In the genomic region with DNA sequence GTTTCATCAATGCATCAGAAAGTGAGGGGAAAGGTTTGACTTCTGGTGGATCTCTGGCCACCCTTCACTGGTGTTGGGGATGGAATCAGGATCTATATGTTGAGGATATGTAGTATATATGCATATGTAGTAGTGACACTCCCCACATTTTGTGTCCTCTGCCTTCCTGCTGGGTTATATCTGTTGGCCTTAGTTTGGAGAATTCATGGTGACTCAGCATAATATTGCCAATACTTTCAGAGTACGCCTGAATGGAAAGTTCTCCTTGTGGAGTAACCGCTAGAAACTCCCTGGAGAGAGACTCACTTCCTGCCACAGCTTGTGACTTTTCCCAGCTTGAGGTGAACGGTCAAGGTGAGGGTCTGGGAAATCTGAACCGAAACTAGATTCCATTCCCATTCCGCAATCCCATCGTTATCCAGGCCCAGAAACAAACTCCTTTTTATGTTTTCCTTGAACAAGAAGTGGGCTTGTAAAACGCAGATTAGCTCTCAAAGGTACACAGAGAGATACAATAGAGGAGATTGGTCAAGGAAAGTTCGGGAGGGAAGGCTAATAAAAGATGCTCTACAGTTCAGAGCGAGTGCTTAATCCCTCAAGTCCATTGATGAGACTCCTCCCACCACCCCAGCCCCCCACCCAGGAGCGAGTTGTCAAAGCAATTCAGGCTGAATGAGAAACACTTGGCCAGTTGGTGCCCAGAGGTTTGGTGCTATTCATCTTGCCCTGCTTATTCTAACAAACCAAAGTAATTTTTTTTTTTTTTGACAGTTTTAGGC, we compare ENCODE assay signal across 20 mouse cellular contexts. TPM values are rescaled to one million over a fixed set of nuclear protein-coding genes. Genes with fewer than 3 reads are reported as not detected.
DNase-seq lines count a peak whose midpoint lies in the region; ATAC-seq and TF ChIP-seq lines count a peak whose summit lies in the region.
"Had no signal": no experiment of that assay in that cellular context is flagged by ENCODE, and none has a peak within 500 bp of the region (broad histone marks: within the 10 kb centered on the region; RNA-seq: fewer than 3 reads in every experiment).

No protein-coding gene starts in this region.

- WGBS in midbrain, embryonic 10.5 days: 30% methylated on average over 10 of the region's 10 CpGs
- WGBS in midbrain, postnatal 0 days: 21% methylated on average over 10 of the region's 10 CpGs
- 15% methylated on average over 10 of the region's 10 CpGs for WGBS in forebrain, embryonic 11.5 days
- 18% methylated on average over 10 of the region's 10 CpGs for WGBS in midbrain, embryonic 15.5 days

- H3K9me3 ChIP-seq in midbrain, embryonic 10.5 days (replicated peaks): no peaks in the 10 kb centered on the region
- no peaks in the 10 kb centered on the region for H3K9me3 ChIP-seq in midbrain, postnatal 0 days (ENCODE audit: low read length)
- no peaks in the 10 kb centered on the region for H3K9me3 ChIP-seq in forebrain, embryonic 11.5 days (ENCODE audit: control insufficient read depth, low read length)
- H3K9me3 ChIP-seq in midbrain, embryonic 15.5 days: no peaks in the 10 kb centered on the region

- H3K36me3 ChIP-seq in midbrain, embryonic 10.5 days: no peaks in the 10 kb centered on the region
- H3K36me3 ChIP-seq in midbrain, postnatal 0 days (ENCODE audit: insufficient read depth, low read length): no peaks in the 10 kb centered on the region
- no peaks in the 10 kb centered on the region for H3K36me3 ChIP-seq in forebrain, embryonic 11.5 days (ENCODE audit: control insufficient read depth, insufficient read depth, low read length)
- no peaks in the 10 kb centered on the region for H3K36me3 ChIP-seq in midbrain, embryonic 15.5 days (replicated peaks)
- H3K36me3 ChIP-seq: heart, embryonic 13.5 days had no signal

- no peak for TF ChIP-seq CTCF in midbrain, postnatal 0 days (IDR thresholded peaks at IDR 0.05)

- no peak overlapping the region for H3K4me2 ChIP-seq in midbrain, postnatal 0 days (ENCODE audit: low read depth, low read length, poor library complexity, severe bottlenecking)
- H3K4me2 ChIP-seq in forebrain, embryonic 11.5 days (ENCODE audit: low read depth, low read length, severe bottlenecking): peak overlapping the region; percentile 19; the same call in 1 of the 2 replicates
- peak overlapping the region; percentile 6; the same call in 1 of the 2 replicates for H3K4me2 ChIP-seq in midbrain, embryonic 15.5 days
- H3K4me2 ChIP-seq: heart, embryonic 13.5 days had no signal

- 0 out of 2 replicates have a peak overlapping the region, but pooled peaks have one; percentile 26 for H3K4me3 ChIP-seq in midbrain, embryonic 10.5 days
- H3K4me3 ChIP-seq in midbrain, postnatal 0 days (ENCODE audit: low read depth, low read length): no peak overlapping the region
- H3K4me3 ChIP-seq in forebrain, embryonic 11.5 days (ENCODE audit: low read depth, low read length): no peak overlapping the region
- no peak overlapping the region for H3K4me3 ChIP-seq in midbrain, embryonic 15.5 days
- H3K4me3 ChIP-seq: gastrocnemius, adult 2 months; heart, embryonic 13.5 days had no signal

- H3K4me1 ChIP-seq in midbrain, embryonic 10.5 days: peaks cover 10% of the 10 kb centered on the region
- no peaks in the 10 kb centered on the region for H3K4me1 ChIP-seq in midbrain, postnatal 0 days (ENCODE audit: insufficient read depth, low read length)
- no peaks in the 10 kb centered on the region for H3K4me1 ChIP-seq in forebrain, embryonic 11.5 days (replicated peaks; ENCODE audit: control insufficient read depth, insufficient read depth, low read length)
- H3K4me1 ChIP-seq in midbrain, embryonic 15.5 days: peaks cover 4% of the 10 kb centered on the region; the same call in 1 of the 2 replicates
- H3K4me1 ChIP-seq: heart, embryonic 13.5 days had no signal

- H3K27ac ChIP-seq in midbrain, embryonic 10.5 days (replicated peaks): no peak overlapping the region
- no peak overlapping the region for H3K27ac ChIP-seq in midbrain, postnatal 0 days (ENCODE audit: low read depth, low read length)
- H3K27ac ChIP-seq in forebrain, embryonic 11.5 days (ENCODE audit: low read depth, low read length): peak overlapping the region; percentile 13; the same call in 1 of the 2 replicates
- no peak overlapping the region for H3K27ac ChIP-seq in midbrain, embryonic 15.5 days
- H3K27ac ChIP-seq: gastrocnemius, adult 2 months; heart, embryonic 13.5 days had no signal

- peak; percentile 57 for DNase-seq in embryo, embryonic 10.5 days (ENCODE audit: low spot score)
- DNase-seq in embryo, embryonic 10 days (ENCODE audit: low spot score): no peak
- DNase-seq in midbrain, embryonic 10.5 days (ENCODE audit: low spot score): peak; percentile 34
- no peak for DNase-seq in midbrain, postnatal 0 days (ENCODE audit: low spot score)
- DNase-seq in forebrain, embryonic 11.5 days (ENCODE audit: low spot score): peak; percentile 65
- DNase-seq in right cerebral cortex, adult 2 months (ENCODE audit: low spot score in 2 of 2): no peak
- DNase-seq in urinary bladder, adult 2 months (ENCODE audit: low spot score): no peak
- DNase-seq: adrenal gland, adult 2 months; cerebellum, adult 11 months; gastrocnemius, adult 2 months; layer of hippocampus, adult 9-11 months; left cerebral cortex, postnatal 4 days; liver, postnatal 0 days; right cerebral cortex, postnatal 25 days; thymus, postnatal 25 days had no signal

- H3K27me3 ChIP-seq in midbrain, embryonic 10.5 days (ENCODE audit: low read depth, poor library complexity, severe bottlenecking): peaks cover 15% of the 10 kb centered on the region
- H3K27me3 ChIP-seq in midbrain, postnatal 0 days (ENCODE audit: insufficient read depth, low read length): no peaks in the 10 kb centered on the region; the same call in 1 of the 2 replicates
- H3K27me3 ChIP-seq in forebrain, embryonic 11.5 days (ENCODE audit: control insufficient read depth, insufficient read depth, low read length): no peaks in the 10 kb centered on the region
- H3K27me3 ChIP-seq in midbrain, embryonic 15.5 days (replicated peaks): no peaks in the 10 kb centered on the region
- H3K27me3 ChIP-seq: heart, embryonic 13.5 days had no signal

- no peak for ATAC-seq in midbrain, postnatal 0 days (ENCODE audit: low FRiP score)
- ATAC-seq in forebrain, embryonic 11.5 days (replicated peaks; ENCODE audit: low FRiP score): peak; percentile 86
- ATAC-seq in midbrain, embryonic 15.5 days (replicated peaks): peak; percentile 56; the same call in 1 of the 2 replicates
- ATAC-seq: liver, postnatal 0 days had no signal

- H3K9ac ChIP-seq in midbrain, postnatal 0 days (replicated peaks; ENCODE audit: low read length, poor library complexity, severe bottlenecking): no peak overlapping the region
- H3K9ac ChIP-seq in forebrain, embryonic 11.5 days (ENCODE audit: low read length): no peak overlapping the region
- H3K9ac ChIP-seq in midbrain, embryonic 15.5 days: no peak overlapping the region
- H3K9ac ChIP-seq: heart, embryonic 13.5 days; liver, postnatal 0 days had no signal

RNA-seq across cellular contexts. Expression of a gene that starts 7.0 kb away (rescaled TPM):
- polyA plus RNA-seq in midbrain, embryonic 10.5 days (2016; fragmentation: Nextera tagmentation; extraction: Ambion mirVana): not detected in 2 replicates
- total RNA-seq in midbrain, postnatal 0 days (2014; rRNA removed): not detected in 2 replicates
- polyA plus RNA-seq in midbrain, postnatal 0 days (2015; fragmentation: Nextera tagmentation; extraction: Ambion mirVana): not detected in 2 replicates
- polyA plus RNA-seq in forebrain, embryonic 11.5 days (2014; fragmentation: Nextera tagmentation; extraction: Ambion mirVana): not detected in 2 replicates
- not detected in 2 replicates for polyA plus RNA-seq in midbrain, embryonic 15.5 days (2015; fragmentation: Nextera tagmentation; extraction: Ambion mirVana)
- not detected in 2 replicates for polyA plus RNA-seq in urinary bladder, adult 2 months (2012; rRNA removed)
- total RNA-seq: adrenal gland, adult 2 months; gastrocnemius, adult 2 months; left cerebral cortex, postnatal 4 days; megakaryocyte progenitor cell, adult 5-6 weeks had no signal
- polyA plus RNA-seq: adrenal gland, adult 2 months; cortical plate, adult 2 months; heart, embryonic 13.5 days; kidney, embryonic 16.5 days; liver, postnatal 0 days had no signal

RNA-seq across cellular contexts. Expression of a gene that starts 30.7 kb away (rescaled TPM):
- 1.5 and 1.6 TPM in 2 replicates for polyA plus RNA-seq in midbrain, embryonic 10.5 days (2016; fragmentation: Nextera tagmentation; extraction: Ambion mirVana)
- not detected in 2 replicates for total RNA-seq in midbrain, postnatal 0 days (2014; rRNA removed)
- polyA plus RNA-seq in midbrain, postnatal 0 days (2015; fragmentation: Nextera tagmentation; extraction: Ambion mirVana): 0.54 and 0.64 TPM in 2 replicates
- 5.6 and 5.7 TPM in 2 replicates for polyA plus RNA-seq in forebrain, embryonic 11.5 days (2014; fragmentation: Nextera tagmentation; extraction: Ambion mirVana)
- 0.84 and 1.0 TPM in 2 replicates for polyA plus RNA-seq in midbrain, embryonic 15.5 days (2015; fragmentation: Nextera tagmentation; extraction: Ambion mirVana)
- polyA plus RNA-seq in urinary bladder, adult 2 months (2012; rRNA removed): 0.76 and 0.84 TPM in 2 replicates
- total RNA-seq: adrenal gland, adult 2 months; gastrocnemius, adult 2 months; megakaryocyte progenitor cell, adult 5-6 weeks had no signal
- polyA plus RNA-seq: adrenal gland, adult 2 months; cortical plate, adult 2 months had no signal

RNA-seq across cellular contexts. Expression of a gene that starts 49.5 kb away (rescaled TPM):
- not detected in 2 replicates for polyA plus RNA-seq in midbrain, embryonic 10.5 days (2016; fragmentation: Nextera tagmentation; extraction: Ambion mirVana)
- total RNA-seq in midbrain, postnatal 0 days (2014; rRNA removed): not detected in 2 replicates
- polyA plus RNA-seq in midbrain, postnatal 0 days (2015; fragmentation: Nextera tagmentation; extraction: Ambion mirVana): not detected in 2 replicates
- polyA plus RNA-seq in forebrain, embryonic 11.5 days (2014; fragmentation: Nextera tagmentation; extraction: Ambion mirVana): 0.13 TPM in 1 of 2 replicates, not detected in the other
- not detected in 2 replicates for polyA plus RNA-seq in midbrain, embryonic 15.5 days (2015; fragmentation: Nextera tagmentation; extraction: Ambion mirVana)
- polyA plus RNA-seq in urinary bladder, adult 2 months (2012; rRNA removed): not detected in 2 replicates
- total RNA-seq: adrenal gland, adult 2 months; gastrocnemius, adult 2 months; left cerebral cortex, postnatal 4 days; megakaryocyte progenitor cell, adult 5-6 weeks had no signal
- polyA plus RNA-seq: adrenal gland, adult 2 months; cortical plate, adult 2 months; heart, embryonic 13.5 days; liver, postnatal 0 days had no signal

RNA-seq across cellular contexts. Expression of a gene that starts 49.6 kb away (rescaled TPM):
- polyA plus RNA-seq in midbrain, embryonic 10.5 days (2016; fragmentation: Nextera tagmentation; extraction: Ambion mirVana): 0.07 TPM in 1 of 2 replicates, not detected in the other
- not detected in 2 replicates for total RNA-seq in midbrain, postnatal 0 days (2014; rRNA removed)
- polyA plus RNA-seq in midbrain, postnatal 0 days (2015; fragmentation: Nextera tagmentation; extraction: Ambion mirVana): 0.15 TPM in 1 of 2 replicates, not detected in the other
- not detected in 2 replicates for polyA plus RNA-seq in forebrain, embryonic 11.5 days (2014; fragmentation: Nextera tagmentation; extraction: Ambion mirVana)
- not detected in 2 replicates for polyA plus RNA-seq in midbrain, embryonic 15.5 days (2015; fragmentation: Nextera tagmentation; extraction: Ambion mirVana)
- polyA plus RNA-seq in urinary bladder, adult 2 months (2012; rRNA removed): not detected in 2 replicates
- total RNA-seq: adrenal gland, adult 2 months; gastrocnemius, adult 2 months; left cerebral cortex, postnatal 4 days; megakaryocyte progenitor cell, adult 5-6 weeks had no signal
- polyA plus RNA-seq: adrenal gland, adult 2 months; cortical plate, adult 2 months; liver, postnatal 0 days had no signal

Comparison
In these comparisons a context has a peak if more than half of its experiments do, and no peak if none do; other contexts are left out.
1. DNase-seq: peak in embryo, embryonic 10.5 days (single experiment), midbrain, embryonic 10.5 days (single experiment) and forebrain, embryonic 11.5 days (single experiment); none in embryo, embryonic 10 days (single experiment), midbrain, postnatal 0 days (single experiment), right cerebral cortex, adult 2 months (0 of 2) and urinary bladder, adult 2 months (single experiment).